Mouse (Mus musculus) kidney, adult 18-20 months (tissue): ENCODE data around the gene Tut7.
"Not testable (repeated sequence)": the region's sequence is repeated elsewhere in the genome, so short reads cannot be mapped to it uniquely, and the experiment has no call there.

Source experiments
- DNase-seq: peaks from one replicate; pipeline ENCODE4 v3.0.0; 2021

The Tut7 gene

GRCm38 (mm10) chr13:59822507-59823462, at the start of gene Tut7:
Gene Tut7 (minus strand): TSS chr13:59823147.
- DNase-seq: peak; percentile 92

GRCm38 (mm10) chr13:59872446-59872845, 49.5 kb upstream of the Tut7 start:
- no peak for DNase-seq

GRCm38 (mm10) chr13:59870004-59870403, 47.1 kb upstream of the Tut7 start:
- DNase-seq: no peak

- DNase-seq: no peak
Observed at GRCm38 (mm10) chr13:59868011-59868649, 45.2 kb upstream of the Tut7 start.

GRCm38 (mm10) chr13:59867103-59867502, 44.2 kb upstream of the Tut7 start:
- no peak for DNase-seq

- DNase-seq: no peak
Observed at GRCm38 (mm10) chr13:59859515-59859914, 36.6 kb upstream of the Tut7 start.

GRCm38 (mm10) chr13:59856286-59857070, 33.5 kb upstream of the Tut7 start:
- peak; percentile 66 for DNase-seq

GRCm38 (mm10) chr13:59853471-59853870, 30.5 kb upstream of the Tut7 start:
- no peak for DNase-seq

GRCm38 (mm10) chr13:59850373-59850772, 27.4 kb upstream of the Tut7 start:
- DNase-seq: no peak

GRCm38 (mm10) chr13:59844661-59845060, 21.7 kb upstream of the Tut7 start:
- no peak for DNase-seq

GRCm38 (mm10) chr13:59843976-59844375, 21.0 kb upstream of the Tut7 start:
- DNase-seq: no peak

GRCm38 (mm10) chr13:59842226-59843210, 19.6 kb upstream of the Tut7 start:
- DNase-seq: peak; percentile 83

GRCm38 (mm10) chr13:59841761-59842160, 18.8 kb upstream of the Tut7 start:
- not testable (repeated sequence) for DNase-seq

- DNase-seq: peak; percentile 81
Observed at GRCm38 (mm10) chr13:59840429-59841169, 17.7 kb upstream of the Tut7 start.

GRCm38 (mm10) chr13:59839356-59839755, 16.4 kb upstream of the Tut7 start:
- DNase-seq: no peak

- DNase-seq: no peak
Observed at GRCm38 (mm10) chr13:59838464-59838863, 15.5 kb upstream of the Tut7 start.

- DNase-seq: no peak
Observed at GRCm38 (mm10) chr13:59836811-59837210, 13.9 kb upstream of the Tut7 start.

GRCm38 (mm10) chr13:59836101-59836798, 13.3 kb upstream of the Tut7 start:
- DNase-seq: no peak

GRCm38 (mm10) chr13:59834786-59835452, 12.0 kb upstream of the Tut7 start:
- no peak for DNase-seq

GRCm38 (mm10) chr13:59832871-59833270, 9.9 kb upstream of the Tut7 start:
- no peak for DNase-seq
